Mouse (Mus musculus): ENCODE data around the gene Large1. TPM values are rescaled to one million over a fixed set of nuclear protein-coding genes. Genes with fewer than 3 reads are reported as not detected.
"Not testable (repeated sequence)": the region's sequence is repeated elsewhere in the genome, so short reads cannot be mapped to it uniquely, and the experiment has no call there.

Large1 gene
- 10 to 100 TPM; 28.8 to 30.2 TPM for total RNA-seq (2021)

DNA sequence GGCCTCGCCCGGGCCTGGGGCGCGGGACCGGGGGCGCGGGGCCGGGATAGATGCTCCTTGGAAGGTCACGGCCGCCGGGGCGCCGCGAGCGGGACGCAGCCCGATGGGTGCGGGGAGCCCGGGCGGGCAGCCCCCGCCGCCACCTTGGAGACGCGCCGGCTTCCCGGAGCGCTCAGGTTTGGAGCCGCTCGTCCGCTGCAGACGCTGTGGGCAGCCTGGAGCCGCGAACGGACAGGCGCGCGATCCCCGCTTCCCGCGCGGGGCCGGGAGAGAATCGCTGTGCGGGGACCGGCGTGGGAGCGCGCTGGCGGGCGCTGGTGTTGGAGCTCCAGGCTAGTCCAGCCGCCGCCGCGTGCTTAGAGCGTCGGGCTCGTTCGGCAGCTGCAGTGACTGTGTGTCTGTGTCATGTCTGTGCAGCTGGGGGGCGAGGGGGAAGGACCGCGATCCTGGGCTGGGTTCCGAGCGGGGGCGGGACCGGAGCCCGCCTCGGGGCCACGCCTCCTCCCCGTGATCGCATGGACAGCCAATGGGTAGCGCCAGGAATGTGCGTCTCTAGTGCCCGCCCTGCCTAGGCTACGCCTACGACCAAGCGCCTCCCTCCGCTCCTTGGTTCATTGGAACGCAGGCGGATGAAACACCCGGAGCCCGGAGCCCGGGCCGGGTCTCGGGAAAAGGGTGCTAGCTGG lies at the start of gene Large1:
Large1 (minus strand) TSS at position 433 of the 686 bp plus-strand sequence.
- peak; percentile 98 for DNase-seq

DNA sequence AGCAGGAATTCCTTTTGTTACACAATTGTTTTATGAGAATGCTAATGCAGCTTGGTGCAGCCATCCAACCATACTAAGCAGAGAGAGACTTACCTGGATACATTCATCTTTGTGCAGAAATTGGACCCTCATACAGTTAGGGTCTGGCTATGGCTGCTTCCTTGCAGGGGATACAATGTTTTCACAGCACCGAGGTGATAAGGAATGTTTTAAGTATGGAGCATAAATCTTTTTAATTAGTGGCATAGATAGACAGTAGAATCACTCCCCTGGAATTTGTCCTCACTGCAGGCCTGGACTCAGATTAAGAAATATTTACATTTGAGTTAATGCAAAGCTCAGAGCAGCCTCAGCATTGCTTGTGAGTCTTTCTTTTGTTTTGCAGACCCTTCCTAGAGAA lies 47.0 kb upstream of the Large1 start:
- DNase-seq = no peak

DNA sequence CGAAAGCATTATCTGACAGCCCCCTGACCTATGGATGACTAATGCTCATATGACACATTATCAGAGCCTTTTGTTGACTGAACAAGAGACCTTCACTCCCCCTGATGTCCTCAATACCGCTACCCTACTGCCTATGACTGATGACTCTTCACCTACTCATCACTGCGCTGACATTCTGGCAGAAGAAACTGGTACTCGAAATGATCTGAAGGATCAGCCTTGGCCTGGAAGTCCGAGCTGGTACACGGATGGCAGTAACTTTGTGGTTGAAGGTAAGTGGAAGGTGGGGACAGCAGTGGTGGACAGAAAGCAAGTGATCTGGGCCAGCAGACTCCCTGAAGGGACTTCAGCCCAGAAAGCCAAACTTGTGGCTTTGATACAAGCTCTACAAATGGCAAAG lies 19.7 kb upstream of the Large1 start:
- DNase-seq = not testable (repeated sequence)

DNA sequence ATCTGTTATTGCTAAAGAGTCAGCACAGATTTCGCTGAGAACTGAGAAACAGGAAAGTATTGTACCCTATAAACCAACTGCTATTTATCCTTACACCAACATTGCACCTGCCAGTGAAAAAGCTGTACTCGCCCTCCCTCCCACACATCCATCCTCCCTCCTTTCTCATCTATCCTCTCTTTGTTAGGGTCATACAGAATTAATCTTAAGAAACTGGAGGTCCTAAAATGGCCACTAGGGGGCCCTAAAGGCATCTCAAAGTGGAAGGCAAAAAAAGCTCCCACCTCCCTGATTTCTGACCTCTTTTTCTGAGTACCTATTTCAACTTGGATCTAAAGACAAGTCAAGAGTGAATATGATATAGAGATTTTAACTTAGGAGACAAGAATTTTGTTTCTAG lies 2.6 kb upstream of the Large1 start:
- DNase-seq = peak; percentile 65

DNA sequence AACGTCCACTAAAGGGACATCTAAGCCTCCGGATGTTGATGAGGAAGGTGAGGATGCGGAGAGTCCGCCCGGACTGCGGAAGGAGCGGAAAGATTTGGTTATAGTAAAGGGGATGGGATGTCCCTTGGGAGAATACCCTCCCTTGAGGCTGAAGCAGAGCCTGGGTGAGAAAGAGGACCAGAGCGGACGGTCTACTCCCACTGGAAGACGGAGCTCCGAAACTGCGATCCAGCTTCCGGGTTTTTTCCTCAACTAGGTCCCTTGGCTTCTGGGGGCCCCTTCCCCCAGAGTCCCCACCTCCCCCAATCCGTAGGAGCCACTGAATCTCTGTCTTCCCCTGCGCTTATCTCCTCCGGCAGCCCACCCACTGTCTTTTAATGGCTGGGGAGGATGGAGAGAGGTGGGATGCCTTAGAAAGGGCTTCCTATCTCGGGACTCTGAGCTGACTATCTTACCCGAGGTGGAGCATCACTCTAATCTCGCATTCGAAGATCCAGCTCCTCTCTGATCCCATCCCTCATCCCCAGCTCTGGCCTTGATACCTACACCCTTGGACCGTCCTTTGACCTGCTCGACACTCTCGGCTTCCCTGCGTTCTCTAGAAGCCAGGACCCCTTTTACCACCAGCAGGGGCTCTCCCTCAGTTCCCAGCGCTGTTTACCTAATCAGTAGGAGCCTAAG lies 1.0 kb upstream of the Large1 start:
- DNase-seq = peak; percentile 50

DNA sequence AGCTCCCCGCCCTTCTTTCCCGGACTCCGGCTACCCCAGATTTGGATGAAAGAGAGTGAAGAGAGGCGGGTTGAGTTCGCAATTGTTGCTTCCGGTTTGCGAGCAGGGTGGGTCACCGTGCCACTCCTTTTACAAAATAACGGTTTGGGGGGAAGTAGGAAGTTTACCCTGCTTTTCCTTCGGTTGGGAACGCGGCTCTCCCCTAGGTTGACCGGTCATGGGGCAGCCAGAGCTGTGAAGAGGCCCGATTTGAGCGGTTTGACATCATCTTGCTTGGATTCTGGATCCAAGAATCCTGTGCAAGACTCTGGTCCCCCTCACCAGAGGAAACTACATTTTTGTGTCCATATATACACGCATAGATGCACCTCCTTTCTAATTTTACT lies 447 bp upstream of the Large1 start:
- DNase-seq = no peak

DNA sequence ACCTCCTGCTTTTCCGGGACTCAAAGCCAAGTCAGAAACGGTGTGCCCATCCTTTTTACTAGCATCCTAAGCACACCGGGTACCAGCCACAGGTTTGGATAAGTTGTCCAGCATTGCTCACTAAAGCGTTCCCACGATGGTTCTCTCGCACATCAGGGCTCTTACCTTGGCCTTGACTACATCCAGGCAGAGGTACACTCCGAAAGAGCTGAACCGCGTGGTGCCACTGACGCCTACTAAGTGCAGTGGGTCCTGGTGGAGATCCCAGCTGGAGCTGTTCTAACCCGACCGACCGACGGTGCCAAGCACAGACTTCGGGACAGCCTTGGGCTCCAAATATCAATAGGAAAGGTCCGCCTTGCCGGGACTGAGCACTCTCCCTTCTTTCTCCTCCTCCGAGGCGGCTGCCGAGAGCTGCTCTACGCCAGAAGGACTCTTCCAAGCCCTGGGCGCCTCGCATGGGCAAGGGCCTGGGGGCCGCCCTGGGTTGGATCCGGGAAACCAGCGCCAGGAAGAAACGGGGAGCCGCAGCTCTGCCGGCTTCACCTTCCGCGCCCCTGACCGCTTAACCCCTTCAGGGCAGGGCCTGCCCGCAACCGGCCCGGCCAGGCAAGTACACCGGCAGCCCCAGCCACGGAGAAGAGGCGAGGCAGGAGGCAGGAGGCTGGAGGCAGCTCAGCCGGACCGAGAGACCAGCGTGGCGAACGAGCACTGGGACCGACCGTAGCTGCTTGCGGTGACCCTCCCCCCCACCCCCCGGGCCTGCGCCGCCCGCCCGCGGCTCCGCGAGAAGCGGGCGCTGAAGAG lies 836 bp downstream of the Large1 start:
- DNase-seq = peak; percentile 55

DNA sequence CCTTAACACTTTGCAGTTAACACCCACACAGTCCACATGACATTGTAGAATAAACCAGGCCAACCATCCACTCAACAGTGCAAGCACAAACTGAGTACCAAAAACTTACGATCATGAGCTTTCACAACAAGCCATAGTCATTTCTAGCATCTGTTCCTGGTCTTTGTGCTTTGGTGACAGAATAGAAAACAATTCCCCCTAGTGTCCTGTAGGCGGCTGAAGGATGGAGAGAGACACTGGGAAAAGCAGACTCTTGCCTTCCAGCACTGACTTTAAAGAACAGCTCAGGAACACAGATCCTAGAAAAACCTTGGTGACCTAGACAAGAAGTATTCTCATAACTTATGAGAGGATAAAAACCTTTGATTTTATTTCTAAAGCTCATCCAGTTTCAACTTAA lies 3.0 kb downstream of the Large1 start:
- DNase-seq = peak; percentile 15

DNA sequence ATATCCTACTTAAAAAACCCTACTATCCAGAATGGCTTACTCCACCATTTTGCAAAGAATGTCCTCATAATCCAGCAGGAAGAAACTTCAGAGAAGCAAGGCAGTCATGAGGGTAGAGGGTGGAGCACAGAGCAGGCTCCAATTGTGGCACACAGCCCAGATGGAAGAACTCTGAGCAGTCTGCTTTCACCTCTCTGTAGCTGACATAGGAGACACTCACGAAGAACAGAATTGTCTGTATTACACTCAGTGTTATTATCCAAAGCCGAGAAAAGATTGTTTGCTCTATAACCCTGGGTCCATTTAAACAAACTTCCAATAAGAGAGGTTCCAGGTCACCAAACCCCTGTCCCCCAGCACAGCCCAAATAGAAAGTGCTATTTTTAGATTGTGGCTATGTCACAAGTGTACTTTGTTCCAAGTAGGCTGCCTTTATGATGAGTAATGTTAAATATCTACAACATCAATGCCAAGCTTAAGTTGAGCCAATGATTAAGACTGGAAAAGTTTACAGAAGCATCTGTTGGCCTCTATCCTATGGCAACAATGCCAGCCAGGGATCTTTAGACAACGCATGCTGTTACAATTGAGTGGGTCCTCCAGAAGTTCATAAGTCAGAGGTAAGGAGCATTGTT lies 10.5 kb downstream of the Large1 start:
- DNase-seq = peak; percentile 55

DNA sequence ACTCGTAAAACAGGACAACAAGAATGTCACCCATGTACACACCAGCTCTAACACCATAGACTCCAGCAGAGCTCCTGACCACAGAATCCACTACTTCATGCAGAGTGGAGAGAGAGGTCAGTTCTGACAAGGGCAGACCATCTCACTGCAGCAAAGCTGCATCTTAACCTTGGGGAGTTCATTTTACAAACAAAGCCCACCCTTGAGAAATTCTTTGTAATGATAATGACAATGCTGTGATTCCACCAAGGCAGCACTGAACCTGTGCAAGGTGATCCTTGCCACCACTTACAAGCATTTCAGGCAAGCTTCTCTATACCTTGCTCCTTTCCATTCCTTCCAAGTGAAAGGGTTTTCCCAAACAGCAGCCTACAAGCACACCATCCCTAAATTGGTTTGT lies 16.5 kb downstream of the Large1 start:
- no peak for DNase-seq

DNA sequence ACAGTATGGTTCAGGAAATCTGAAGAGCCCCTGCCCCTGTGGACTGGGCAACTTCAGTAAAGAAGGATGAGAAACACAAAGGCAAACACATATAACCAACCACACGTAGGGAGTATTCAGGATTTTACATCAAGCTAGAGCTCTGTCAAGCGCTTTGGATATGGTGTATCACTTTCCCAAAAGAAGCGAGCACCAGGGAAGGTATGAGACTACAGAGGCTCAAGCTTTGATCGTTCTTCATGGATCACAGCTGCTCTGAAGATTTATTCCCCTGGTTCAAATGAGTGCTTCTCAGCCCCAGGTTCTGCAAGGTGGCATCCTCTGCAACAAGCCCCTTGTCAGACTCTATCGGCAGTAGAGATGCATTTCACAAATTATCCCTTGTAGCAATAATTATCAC lies 24.2 kb downstream of the Large1 start:
- DNase-seq = no peak

DNA sequence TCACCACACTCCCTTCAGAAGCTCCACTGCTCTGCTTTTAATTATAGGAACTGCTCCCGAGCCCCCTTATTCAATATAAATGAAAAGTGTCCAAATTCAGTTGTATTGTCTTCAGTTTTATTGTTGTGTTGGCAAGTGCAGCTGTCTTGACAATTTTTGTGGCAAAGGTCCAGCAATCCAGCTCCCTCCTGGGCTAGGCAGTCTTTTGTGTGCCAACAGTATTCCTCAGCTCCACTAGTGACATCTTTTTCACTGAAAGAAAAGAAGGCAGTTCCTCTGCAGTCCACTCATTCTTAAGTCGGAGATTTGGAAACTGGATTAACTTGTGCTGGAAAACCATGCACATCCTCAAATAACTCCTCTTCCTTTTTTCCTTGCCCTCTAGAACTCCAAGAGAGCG lies 25.3 kb downstream of the Large1 start:
- no peak for DNase-seq

DNA sequence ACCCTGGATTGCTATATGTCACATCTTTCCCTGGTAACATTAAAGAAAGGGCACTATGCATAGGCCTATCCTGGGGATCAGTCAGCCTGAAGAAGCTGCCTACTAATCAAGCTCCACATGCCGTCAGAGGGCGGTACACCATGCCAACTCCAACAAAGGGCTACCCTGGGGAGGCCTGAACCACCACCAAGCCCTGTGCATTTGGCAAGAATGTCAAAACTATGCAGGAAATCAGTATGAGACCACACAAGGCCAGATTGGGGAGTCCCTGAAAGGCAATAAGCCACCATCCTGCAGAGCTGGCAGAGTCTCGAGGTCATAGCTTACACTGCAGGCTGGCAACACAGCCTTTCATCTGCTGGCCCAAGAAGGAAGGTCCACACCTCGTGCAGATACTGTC lies 28.7 kb downstream of the Large1 start:
- no peak for DNase-seq

DNA sequence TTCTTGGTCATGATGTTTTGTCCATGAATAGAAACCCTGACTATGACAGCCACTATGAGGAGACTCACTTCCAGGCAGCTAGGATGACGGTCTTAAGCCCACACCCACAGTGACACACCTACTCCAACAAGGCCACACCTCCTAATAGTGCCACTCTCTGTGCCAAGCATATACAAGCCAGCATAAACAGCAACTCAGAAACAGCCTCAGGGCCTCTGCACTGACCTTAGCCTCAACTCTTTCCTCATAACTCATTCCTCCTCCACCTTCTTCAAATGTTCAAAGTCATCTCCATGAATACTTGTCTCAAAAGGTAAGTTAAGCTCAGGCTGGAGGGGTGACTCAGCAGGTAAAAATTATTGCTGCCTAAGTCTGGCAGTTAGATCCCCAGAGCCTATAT lies 29.7 kb downstream of the Large1 start:
- no peak for DNase-seq

DNA sequence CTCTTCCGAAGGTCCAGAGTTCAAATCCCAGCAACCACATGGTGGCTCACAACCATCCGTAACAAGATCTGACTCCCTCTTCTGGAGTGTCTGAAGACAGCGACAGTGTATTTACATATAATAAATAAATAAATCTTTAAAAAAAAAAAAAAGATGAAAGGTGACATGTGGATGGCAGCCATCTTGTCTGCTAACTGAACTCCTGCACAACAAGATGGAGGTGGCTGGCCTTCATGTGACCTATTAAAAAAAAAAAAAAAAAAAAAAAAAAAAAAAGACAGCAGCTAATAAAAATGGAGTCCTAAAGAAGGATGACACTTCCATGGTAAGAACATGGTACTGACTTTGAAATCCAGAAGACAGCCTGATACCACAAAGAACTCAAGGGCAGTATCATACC lies 33.8 kb downstream of the Large1 start:
- DNase-seq = not testable (repeated sequence)

DNA sequence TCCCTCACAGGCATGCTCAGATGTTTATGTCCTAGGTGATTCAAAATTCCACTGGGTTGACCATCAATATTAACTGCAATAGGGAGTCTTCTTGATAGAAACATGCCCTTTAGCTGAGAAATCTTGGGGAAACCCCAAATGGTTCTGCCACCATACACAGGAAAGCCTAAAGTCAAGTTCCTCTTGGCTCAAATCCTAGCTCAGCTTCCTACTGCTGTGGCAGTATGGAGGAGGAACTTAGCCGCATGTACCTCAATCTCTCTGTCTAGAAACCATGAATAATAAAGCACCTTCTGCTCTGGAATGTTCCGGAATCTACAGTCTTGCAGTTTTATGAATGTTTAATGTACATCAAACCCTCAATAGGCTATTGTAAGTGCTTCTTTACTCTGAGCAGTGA lies 39.4 kb downstream of the Large1 start:
- no peak for DNase-seq

DNA sequence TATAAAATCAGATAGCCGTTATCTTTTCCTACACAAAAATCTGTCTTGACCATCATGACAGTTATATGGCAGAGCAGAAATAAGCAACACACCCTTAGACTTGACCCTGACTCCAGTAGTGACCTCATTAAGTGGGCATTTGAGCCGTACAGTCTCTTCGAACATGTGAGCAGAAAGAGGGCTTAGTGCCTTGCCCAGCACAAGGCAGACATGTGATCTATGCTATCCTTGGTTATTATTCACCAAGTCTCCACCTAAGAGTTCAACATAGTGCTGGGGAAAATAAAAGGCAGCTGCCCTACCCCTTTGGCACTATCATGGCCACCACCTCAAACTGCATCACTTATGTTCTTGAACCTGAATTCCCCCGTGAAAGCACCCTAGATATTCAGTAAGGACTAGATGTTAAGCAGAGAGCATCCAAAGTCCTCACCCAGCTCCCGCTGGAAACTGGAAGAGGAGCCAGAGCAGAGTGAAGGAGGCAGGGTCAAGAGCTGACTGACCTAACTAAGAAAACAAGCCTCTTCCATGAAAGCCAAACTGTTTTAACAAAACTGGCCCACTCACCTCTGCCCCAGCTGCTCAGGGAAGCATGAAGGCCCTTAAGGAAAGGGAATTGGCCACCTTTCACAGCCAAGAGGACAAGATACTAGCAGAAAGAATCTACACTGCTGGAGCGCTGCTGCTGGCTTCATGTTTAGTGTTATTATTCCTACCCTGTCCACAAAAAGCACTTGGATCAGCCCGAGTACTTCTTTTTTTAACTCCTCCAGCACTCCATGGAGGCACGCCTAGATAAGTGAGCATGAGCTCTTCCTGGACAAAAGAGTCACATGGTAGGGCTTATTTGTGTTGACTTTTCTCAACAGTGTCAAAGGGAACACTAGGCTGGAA lies 40.4 kb downstream of the Large1 start:
- peak; percentile 16 for DNase-seq

DNA sequence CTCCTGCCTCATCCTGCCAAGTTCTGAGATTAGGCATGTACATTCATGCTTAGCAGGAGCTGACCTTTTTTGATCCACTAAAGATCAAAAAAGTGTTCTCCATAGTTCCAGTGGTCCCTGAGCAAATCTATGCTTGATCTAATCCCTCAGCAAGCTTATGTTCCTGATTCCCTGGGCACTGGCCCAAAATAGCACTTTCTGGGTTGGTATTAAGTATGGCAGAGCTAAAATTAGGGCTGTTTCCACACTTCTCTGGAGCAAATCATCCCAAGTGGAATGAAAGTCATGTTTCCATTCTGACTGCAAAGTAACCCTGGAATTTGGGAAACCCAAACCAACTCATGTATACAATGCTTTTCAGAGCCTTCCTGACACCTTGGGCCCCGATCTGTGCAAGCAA lies 42.9 kb downstream of the Large1 start:
- DNase-seq = no peak

DNA sequence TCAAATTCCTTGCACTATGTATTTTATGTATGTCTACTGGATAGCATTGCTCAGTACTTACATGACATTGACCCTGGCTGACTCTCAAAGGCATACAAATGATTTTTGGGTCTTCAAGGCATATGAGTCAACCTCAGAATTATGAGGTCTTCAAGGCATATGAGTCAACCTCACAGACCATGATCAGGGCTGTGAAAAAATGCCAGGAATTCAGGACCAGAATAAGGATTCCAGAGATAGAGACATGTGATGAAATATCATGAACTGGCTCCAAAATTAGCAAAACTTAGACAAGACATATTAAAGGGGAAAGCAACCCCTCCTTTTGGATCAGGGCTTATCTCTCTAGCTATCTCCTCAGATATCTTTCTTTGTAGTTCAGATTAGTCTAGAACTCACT lies 43.3 kb downstream of the Large1 start:
- DNase-seq = no peak

DNA sequence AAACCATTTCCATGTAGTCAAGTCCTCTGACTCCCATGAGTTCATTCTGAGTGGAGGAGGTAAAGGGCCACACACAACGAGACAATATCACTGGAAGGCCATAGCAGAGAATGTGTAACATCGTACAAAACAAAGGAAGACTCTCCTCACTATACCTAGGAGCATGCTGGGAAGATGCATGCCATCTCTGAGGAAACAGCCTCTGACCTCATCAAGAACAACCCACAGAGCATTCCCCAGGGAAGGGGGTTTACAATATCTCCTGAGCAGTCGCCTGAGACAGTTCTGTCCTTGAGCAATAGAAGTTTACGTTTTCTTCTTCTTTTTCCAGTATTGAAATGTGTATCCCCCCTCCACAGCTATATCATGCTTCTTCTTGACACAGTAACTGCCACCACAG lies 49.4 kb downstream of the Large1 start:
- no peak for DNase-seq

DNA sequence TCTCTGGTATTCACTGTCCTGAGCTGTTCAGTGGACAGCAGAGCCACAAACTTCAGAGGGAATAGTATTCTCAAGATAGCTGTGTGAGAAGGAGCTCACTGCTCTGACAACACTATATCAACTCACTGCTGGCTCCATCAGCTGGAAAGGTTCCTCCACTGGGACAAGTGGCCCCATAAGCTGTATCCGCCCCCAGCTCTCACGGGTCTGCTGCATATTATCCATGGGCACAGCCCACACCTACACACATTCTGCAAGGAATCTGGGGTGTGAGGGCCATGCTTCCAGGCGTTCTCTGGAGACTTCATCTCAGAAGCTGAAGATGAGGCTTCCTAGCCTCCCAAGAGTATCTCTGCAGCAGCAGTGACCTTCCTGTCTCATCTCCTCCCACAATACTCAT lies 50.4 kb downstream of the Large1 start:
- DNase-seq = no peak

DNA sequence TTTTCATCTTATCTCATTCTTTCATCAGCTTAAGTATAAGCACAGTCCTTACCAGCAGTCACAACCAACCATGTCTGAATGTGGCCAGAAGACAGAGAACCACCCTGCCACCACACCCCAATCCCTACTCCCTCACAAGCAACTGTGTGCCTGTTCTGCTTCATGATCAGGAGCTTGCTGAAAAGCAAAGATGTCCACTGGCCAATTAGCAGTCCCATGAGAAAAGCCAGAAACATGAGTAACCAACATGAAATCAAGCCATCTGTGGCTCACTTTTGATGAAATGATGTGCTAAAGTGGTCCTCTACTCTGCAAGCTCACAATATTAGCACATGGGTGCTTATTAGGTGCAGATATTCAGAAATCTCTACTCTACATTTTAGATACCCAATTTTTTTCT lies 57.8 kb downstream of the Large1 start:
- no peak for DNase-seq
